Mouse (Mus musculus) B cell, adult 2 months (primary cell): ENCODE results near the gene Fubp1.

ENCODE experiments used
- DNase-seq, 2 experiments: peaks; one replicate each; pipeline ENCODE4 v3.0.0; 2022

Gene Fubp1

GRCm38 (mm10) chr3:152238836-152239235 lies 28.6 kb downstream of the Fubp1 start:
- DNase-seq = peak; percentile 27 to 30

- no peak for DNase-seq
Observed at GRCm38 (mm10) chr3:152239592-152239991, 29.4 kb downstream of the Fubp1 start.

GRCm38 (mm10) chr3:152241098-152241497 lies 30.9 kb downstream of the Fubp1 start:
- no peak for DNase-seq

GRCm38 (mm10) chr3:152243304-152243703 lies 33.1 kb downstream of the Fubp1 start:
- DNase-seq = no peak

- no peak for DNase-seq
Observed at GRCm38 (mm10) chr3:152245273-152245910, 35.2 kb downstream of the Fubp1 start.

- no peak for DNase-seq
Observed at GRCm38 (mm10) chr3:152247708-152248107, 37.5 kb downstream of the Fubp1 start.

- no peak for DNase-seq
Observed at GRCm38 (mm10) chr3:152250487-152250886, 40.3 kb downstream of the Fubp1 start.

GRCm38 (mm10) chr3:152257528-152257927 lies 47.3 kb downstream of the Fubp1 start:
- no peak for DNase-seq

GRCm38 (mm10) chr3:152259409-152259808 lies 49.2 kb downstream of the Fubp1 start:
- DNase-seq = peak; percentile 68 to 70

GRCm38 (mm10) chr3:152260362-152260761 lies 50.1 kb downstream of the Fubp1 start:
- DNase-seq = no peak

GRCm38 (mm10) chr3:152261436-152261835 lies 51.2 kb downstream of the Fubp1 start:
- DNase-seq = no peak

GRCm38 (mm10) chr3:152261948-152262347 lies 51.7 kb downstream of the Fubp1 start:
- DNase-seq = no peak

GRCm38 (mm10) chr3:152264374-152264773 lies 54.2 kb downstream of the Fubp1 start:
- no peak for DNase-seq

- DNase-seq = no peak
Observed at GRCm38 (mm10) chr3:152264830-152265229, 54.6 kb downstream of the Fubp1 start.

GRCm38 (mm10) chr3:152265351-152266035 lies 55.3 kb downstream of the Fubp1 start:
- no peak for DNase-seq

GRCm38 (mm10) chr3:152266036-152266421 lies 55.8 kb downstream of the Fubp1 start, which contains the start of gene Nexn:
TSS of gene Nexn (minus strand) at chr3:152266350.
- DNase-seq = no peak

GRCm38 (mm10) chr3:152268099-152268498 lies 57.9 kb downstream of the Fubp1 start:
- no peak for DNase-seq

GRCm38 (mm10) chr3:152271071-152271710 lies 61.0 kb downstream of the Fubp1 start:
- no peak for DNase-seq

GRCm38 (mm10) chr3:152271876-152272275 lies 61.7 kb downstream of the Fubp1 start:
- DNase-seq = no peak

GRCm38 (mm10) chr3:152272974-152273685 lies 62.9 kb downstream of the Fubp1 start:
- DNase-seq = no peak

GRCm38 (mm10) chr3:152275008-152275407 lies 64.8 kb downstream of the Fubp1 start:
- no peak for DNase-seq

GRCm38 (mm10) chr3:152276935-152277334 lies 66.7 kb downstream of the Fubp1 start:
- DNase-seq = no peak

- no peak for DNase-seq
Observed at GRCm38 (mm10) chr3:152277912-152278311, 67.7 kb downstream of the Fubp1 start.
